Mouse (Mus musculus): Measurements from ENCODE around the gene Nell2. TPM values are rescaled to one million over a fixed set of nuclear protein-coding genes. Genes with fewer than 3 reads are reported as not detected.

Nell2 gene
- polyA plus RNA-seq, 2 experiments: 16.2 to 17.5 TPM

DNA sequence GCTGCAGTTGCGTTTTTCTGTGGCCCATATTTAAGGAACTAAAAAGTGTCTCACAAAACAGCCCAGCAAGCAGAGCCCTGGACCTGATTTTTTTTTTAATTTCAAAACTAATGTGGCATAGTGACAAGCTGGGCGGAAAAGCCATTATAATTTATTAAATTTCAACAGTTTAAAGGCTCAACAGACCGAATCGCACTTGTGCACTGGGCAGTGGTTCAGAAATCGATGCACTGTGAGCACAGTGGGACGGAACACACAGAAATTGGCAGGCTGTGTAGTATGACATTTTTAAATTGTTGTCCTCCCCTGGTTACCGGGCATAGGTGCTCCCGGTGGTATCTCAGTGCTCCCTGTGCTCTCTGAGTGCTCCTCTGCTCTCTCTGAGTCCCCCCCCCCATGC lies 33.2 kb downstream of the Nell2 start:
- H3K4me1 ChIP-seq (ENCODE audit: control insufficient read depth, insufficient read depth, low read length): no peaks in the 10 kb centered on the region
- no peak for DNase-seq (ENCODE audit: low spot score)
- no peak overlapping the region for H3K27ac ChIP-seq (replicated peaks; ENCODE audit: low read depth, low read length)
- H3K4me2 ChIP-seq (replicated peaks; ENCODE audit: low read depth, low read length, severe bottlenecking): no peak overlapping the region
- H3K9me3 ChIP-seq (ENCODE audit: control insufficient read depth, low read length): no peaks in the 10 kb centered on the region
- no peaks in the 10 kb centered on the region for H3K36me3 ChIP-seq (ENCODE audit: control insufficient read depth, insufficient read depth, low read length)
- no peak for TF ChIP-seq POLR2A (IDR thresholded peaks at IDR 0.05; ENCODE audit: borderline replicate concordance, extremely low read depth, insufficient read depth, insufficient read length)
- H3K4me3 ChIP-seq (replicated peaks; ENCODE audit: low read length): no peak overlapping the region
- no peaks in the 10 kb centered on the region for H3K27me3 ChIP-seq (ENCODE audit: control insufficient read depth, insufficient read depth, low read length)
- 78% methylated on average over 8 of the region's 8 CpGs for WGBS
- no peak overlapping the region for H3K9ac ChIP-seq (ENCODE audit: low read depth, low read length, severe bottlenecking)
- no peak for ATAC-seq (ENCODE audit: low FRiP score, low read depth)

GRCm38 (mm10) chr15:95492201-95492600 lies 36.2 kb downstream of the Nell2 start:
- no peaks in the 10 kb centered on the region for H3K36me3 ChIP-seq (ENCODE audit: control insufficient read depth, insufficient read depth, low read length)
- H3K9me3 ChIP-seq (ENCODE audit: control insufficient read depth, low read length): no peaks in the 10 kb centered on the region
- no peak overlapping the region for H3K4me3 ChIP-seq (replicated peaks; ENCODE audit: low read length)
- H3K9ac ChIP-seq (ENCODE audit: low read depth, low read length, severe bottlenecking): no peak overlapping the region
- no peak overlapping the region for H3K4me2 ChIP-seq (replicated peaks; ENCODE audit: low read depth, low read length, severe bottlenecking)
- WGBS: 72% methylated on average over 5 of the region's 5 CpGs
- H3K27ac ChIP-seq (replicated peaks; ENCODE audit: low read depth, low read length): no peak overlapping the region
- 0 out of 2 replicates have a peak, but pooled peaks cover 4% of the 10 kb centered on the region for H3K4me1 ChIP-seq (ENCODE audit: control insufficient read depth, insufficient read depth, low read length)
- H3K27me3 ChIP-seq (ENCODE audit: control insufficient read depth, insufficient read depth, low read length): no peaks in the 10 kb centered on the region
- DNase-seq (ENCODE audit: low spot score) (no peak), ATAC-seq (ENCODE audit: low FRiP score, low read depth) (no peak)
- TF ChIP-seq POLR2A (IDR thresholded peaks at IDR 0.05; ENCODE audit: borderline replicate concordance, extremely low read depth, insufficient read depth, insufficient read length): no peak

GRCm38 (mm10) chr15:95489174-95489573 lies 39.2 kb downstream of the Nell2 start:
- Histone ChIP-seq H3K9me3 (ENCODE audit: control insufficient read depth, low read length) (no peaks in the 10 kb centered on the region), H3K36me3 (ENCODE audit: control insufficient read depth, insufficient read depth, low read length) (no peaks in the 10 kb centered on the region), H3K9ac (ENCODE audit: low read depth, low read length, severe bottlenecking) (no peak overlapping the region), H3K4me3 (replicated peaks; ENCODE audit: low read length) (no peak overlapping the region), H3K4me2 (replicated peaks; ENCODE audit: low read depth, low read length, severe bottlenecking) (no peak overlapping the region), H3K27me3 (ENCODE audit: control insufficient read depth, insufficient read depth, low read length) (no peaks in the 10 kb centered on the region), H3K4me1 (ENCODE audit: control insufficient read depth, insufficient read depth, low read length) (0 out of 2 replicates have a peak, but pooled peaks cover 4% of the 10 kb centered on the region), H3K27ac (replicated peaks; ENCODE audit: low read depth, low read length) (no peak overlapping the region)
- 48% methylated on average over 4 of the region's 4 CpGs for WGBS
- DNase-seq (ENCODE audit: low spot score) (no peak), ATAC-seq (ENCODE audit: low FRiP score, low read depth) (no peak)
- no peak for TF ChIP-seq POLR2A (IDR thresholded peaks at IDR 0.05; ENCODE audit: borderline replicate concordance, extremely low read depth, insufficient read depth, insufficient read length)

- no peaks in the 10 kb centered on the region for H3K36me3 ChIP-seq (ENCODE audit: control insufficient read depth, insufficient read depth, low read length)
- H3K9ac ChIP-seq (ENCODE audit: low read depth, low read length, severe bottlenecking): no peak overlapping the region
- ATAC-seq (ENCODE audit: low FRiP score, low read depth): no peak
- WGBS: 87% methylated on average over 5 of the region's 5 CpGs
- no peaks in the 10 kb centered on the region for H3K27me3 ChIP-seq (ENCODE audit: control insufficient read depth, insufficient read depth, low read length)
- TF ChIP-seq POLR2A (IDR thresholded peaks at IDR 0.05; ENCODE audit: borderline replicate concordance, extremely low read depth, insufficient read depth, insufficient read length): no peak
- DNase-seq (ENCODE audit: low spot score): no peak
- H3K9me3 ChIP-seq (ENCODE audit: control insufficient read depth, low read length): no peaks in the 10 kb centered on the region
- H3K4me3 ChIP-seq (replicated peaks; ENCODE audit: low read length): no peak overlapping the region
- H3K4me2 ChIP-seq (replicated peaks; ENCODE audit: low read depth, low read length, severe bottlenecking): no peak overlapping the region
- H3K4me1 ChIP-seq (ENCODE audit: control insufficient read depth, insufficient read depth, low read length): 0 out of 2 replicates have a peak, but pooled peaks cover 4% of the 10 kb centered on the region
- H3K27ac ChIP-seq (replicated peaks; ENCODE audit: low read depth, low read length): no peak overlapping the region
Measured at GRCm38 (mm10) chr15:95487961-95488360, 40.4 kb downstream of the Nell2 start.

DNA sequence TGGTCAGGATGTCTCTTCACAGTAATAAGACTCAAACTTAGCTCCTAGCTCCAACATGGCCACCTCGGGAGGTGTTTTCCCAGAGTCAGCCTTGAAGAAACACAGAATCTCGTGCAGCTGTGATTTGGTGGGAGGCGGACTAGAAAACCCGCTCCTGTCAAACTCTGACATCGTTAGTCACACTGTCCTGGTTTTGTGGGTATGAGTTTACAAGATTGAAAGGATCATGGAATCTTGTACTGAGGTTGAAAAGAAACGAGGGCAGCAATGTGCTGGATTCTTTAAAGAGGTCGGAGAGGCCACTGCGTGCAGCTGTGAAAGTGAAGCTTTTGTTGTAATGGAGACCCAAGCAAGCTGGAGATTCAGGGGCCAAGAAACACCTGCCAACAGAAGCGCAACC lies 46.4 kb downstream of the Nell2 start:
- Histone ChIP-seq H3K27me3 (ENCODE audit: control insufficient read depth, insufficient read depth, low read length) (no peaks in the 10 kb centered on the region), H3K27ac (replicated peaks; ENCODE audit: low read depth, low read length) (no peak overlapping the region), H3K4me3 (replicated peaks; ENCODE audit: low read length) (no peak overlapping the region), H3K36me3 (ENCODE audit: control insufficient read depth, insufficient read depth, low read length) (no peaks in the 10 kb centered on the region), H3K4me1 (ENCODE audit: control insufficient read depth, insufficient read depth, low read length) (no peaks in the 10 kb centered on the region), H3K9ac (ENCODE audit: low read depth, low read length, severe bottlenecking) (no peak overlapping the region), H3K9me3 (ENCODE audit: control insufficient read depth, low read length) (no peaks in the 10 kb centered on the region), H3K4me2 (replicated peaks; ENCODE audit: low read depth, low read length, severe bottlenecking) (no peak overlapping the region)
- ATAC-seq (ENCODE audit: low FRiP score, low read depth) (no peak), DNase-seq (ENCODE audit: low spot score) (no peak)
- no peak for TF ChIP-seq POLR2A (IDR thresholded peaks at IDR 0.05; ENCODE audit: borderline replicate concordance, extremely low read depth, insufficient read depth, insufficient read length)
- WGBS: 59% methylated on average over 9 of the region's 9 CpGs

DNA sequence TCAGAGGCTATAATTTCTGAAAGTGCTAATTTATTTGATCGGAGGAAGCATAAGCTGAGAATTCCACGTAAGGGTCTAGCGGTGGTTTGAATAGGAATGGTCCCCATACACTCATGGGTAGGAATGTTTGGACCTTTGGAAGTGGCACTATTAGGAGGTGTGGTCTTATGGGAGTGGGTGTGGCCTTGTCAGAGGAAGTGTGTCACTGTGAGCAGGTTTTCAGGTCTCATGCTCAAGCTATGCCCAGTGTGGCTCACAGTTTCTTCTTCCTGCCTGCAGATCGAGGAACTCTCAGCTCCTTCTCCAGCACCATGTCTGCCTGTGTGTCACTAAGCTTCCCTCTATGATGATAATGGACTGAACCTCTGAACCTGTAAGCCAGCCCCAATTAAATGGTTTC lies 46.8 kb downstream of the Nell2 start:
- Histone ChIP-seq H3K4me3 (replicated peaks; ENCODE audit: low read length) (no peak overlapping the region), H3K4me2 (replicated peaks; ENCODE audit: low read depth, low read length, severe bottlenecking) (no peak overlapping the region), H3K9me3 (ENCODE audit: control insufficient read depth, low read length) (no peaks in the 10 kb centered on the region), H3K4me1 (ENCODE audit: control insufficient read depth, insufficient read depth, low read length) (no peaks in the 10 kb centered on the region), H3K27ac (replicated peaks; ENCODE audit: low read depth, low read length) (no peak overlapping the region), H3K27me3 (ENCODE audit: control insufficient read depth, insufficient read depth, low read length) (no peaks in the 10 kb centered on the region), H3K9ac (ENCODE audit: low read depth, low read length, severe bottlenecking) (no peak overlapping the region), H3K36me3 (ENCODE audit: control insufficient read depth, insufficient read depth, low read length) (no peaks in the 10 kb centered on the region)
- 87% methylated on average over 4 of the region's 4 CpGs for WGBS
- DNase-seq (ENCODE audit: low spot score) (no peak), ATAC-seq (ENCODE audit: low FRiP score, low read depth) (no peak)
- no peak for TF ChIP-seq POLR2A (IDR thresholded peaks at IDR 0.05; ENCODE audit: borderline replicate concordance, extremely low read depth, insufficient read depth, insufficient read length)
